Mouse (Mus musculus) embryonic fibroblast, embryonic 13.5 days (primary cell): ENCODE measurements around the gene Agpat2. TPM values are rescaled to one million over a fixed set of nuclear protein-coding genes. Genes with fewer than 3 reads are reported as not detected.

ENCODE experiments used
- H3K27ac ChIP-seq: 2 replicates; pipeline ENCODE4 v1.5.1; 2012; ENCODE audit warnings: low read length, control low read depth, inconsistent platforms; ENCODE audit not compliant: insufficient read depth
- H3K4me1 ChIP-seq: 2 replicates; pipeline ENCODE4 v1.6.1; 2011; ENCODE audit warnings: low read length; ENCODE audit not compliant: control insufficient read depth, insufficient read depth
- H3K4me3 ChIP-seq: 2 replicates; pipeline ENCODE4 v1.5.1; 2011; ENCODE audit warnings: mild to moderate bottlenecking, control low read depth, low read length; ENCODE audit not compliant: insufficient read depth
- CTCF ChIP-seq: IDR thresholded peaks from 2 replicates; pipeline ENCODE4 v1.5.1; 2011; ENCODE audit warnings: mild to moderate bottlenecking, control low read depth, low read length, moderate library complexity, borderline replicate concordance; ENCODE audit not compliant: insufficient read depth
- POLR2A ChIP-seq: IDR thresholded peaks from 2 replicates; pipeline ENCODE4 v1.6.1; 2011; ENCODE audit warnings: low read depth, mild to moderate bottlenecking, control low read depth, low read length, moderate library complexity
- polyA plus RNA-seq: library from polyadenylated mRNA; stranded (reverse); fragments of >200 nt; gene quantifications from 2 replicates; pipeline ENCODE4 v1.2.4, GENCODE M21; 2011; ENCODE audit warnings: low read depth; ENCODE audit not compliant: missing spikeins, insufficient read length

Agpat2 gene
- polyA plus RNA-seq, 1 experiment, result 22.4 TPM

- TF ChIP-seq POLR2A (no peak), CTCF (no peak)
- H3K27ac ChIP-seq, result no peak overlapping the region
- H3K4me1 ChIP-seq, result no peaks in the 10 kb centered on the region
- H3K4me3 ChIP-seq, result no peak overlapping the region
Measured at GRCm38 (mm10) chr2:26571400-26571799, 32.8 kb downstream of the Agpat2 start.

GRCm38 (mm10) chr2:26570034-26570433 is 34.2 kb downstream of the Agpat2 start:
- H3K4me3 ChIP-seq, result no peak overlapping the region
- TF ChIP-seq POLR2A (no peak), CTCF (peak; percentile 26; the same call in 1 of the 2 replicates)
- no peak overlapping the region for H3K27ac ChIP-seq
- H3K4me1 ChIP-seq, result no peaks in the 10 kb centered on the region

GRCm38 (mm10) chr2:26566221-26566620 is 38.0 kb downstream of the Agpat2 start:
- Histone ChIP-seq H3K27ac (no peak overlapping the region), H3K4me1 (no peaks in the 10 kb centered on the region), H3K4me3 (no peak overlapping the region)
- TF ChIP-seq POLR2A (no peak), CTCF (peak; percentile 75)

GRCm38 (mm10) chr2:26561351-26562016 is 42.7 kb downstream of the Agpat2 start:
- H3K4me1 ChIP-seq, result 0 out of 2 replicates have a peak, but pooled peaks cover 2% of the 10 kb centered on the region
- TF ChIP-seq CTCF, result peak; percentile 31; the same call in 1 of the 2 replicates
- TF ChIP-seq POLR2A, result no peak
- no peak overlapping the region for H3K4me3 ChIP-seq
- H3K27ac ChIP-seq, result no peak overlapping the region

GRCm38 (mm10) chr2:26560506-26560905 is 43.7 kb downstream of the Agpat2 start:
- no peak overlapping the region for H3K4me3 ChIP-seq
- TF ChIP-seq POLR2A (no peak), CTCF (no peak)
- H3K27ac ChIP-seq, result no peak overlapping the region
- H3K4me1 ChIP-seq, result 0 out of 2 replicates have a peak, but pooled peaks cover 10% of the 10 kb centered on the region

GRCm38 (mm10) chr2:26556535-26556993 is 47.7 kb downstream of the Agpat2 start:
- TF ChIP-seq POLR2A (no peak), CTCF (no peak)
- Histone ChIP-seq H3K4me3 (no peak overlapping the region), H3K4me1 (0 out of 2 replicates have a peak, but pooled peaks cover 10% of the 10 kb centered on the region), H3K27ac (no peak overlapping the region)

GRCm38 (mm10) chr2:26555076-26555475 is 49.1 kb downstream of the Agpat2 start:
- Histone ChIP-seq H3K27ac (no peak overlapping the region), H3K4me3 (no peak overlapping the region)

GRCm38 (mm10) chr2:26553904-26554303 is 50.3 kb downstream of the Agpat2 start:
- H3K4me1 ChIP-seq, result 0 out of 2 replicates have a peak, but pooled peaks cover 10% of the 10 kb centered on the region
- no peak overlapping the region for H3K4me3 ChIP-seq
- TF ChIP-seq POLR2A, result no peak
- TF ChIP-seq CTCF, result no peak
- H3K27ac ChIP-seq, result no peak overlapping the region

More at GRCm38 (mm10) chr2:26555076-26555475, 49.1 kb downstream of the Agpat2 start:
- TF ChIP-seq CTCF (no peak), POLR2A (no peak)
- 0 out of 2 replicates have a peak, but pooled peaks cover 10% of the 10 kb centered on the region for H3K4me1 ChIP-seq

- H3K4me3 ChIP-seq, result no peak overlapping the region
- no peak overlapping the region for H3K27ac ChIP-seq
- 0 out of 2 replicates have a peak, but pooled peaks cover 10% of the 10 kb centered on the region for H3K4me1 ChIP-seq
- TF ChIP-seq POLR2A (no peak), CTCF (no peak)
Measured at GRCm38 (mm10) chr2:26552066-26552465, 52.2 kb downstream of the Agpat2 start.

GRCm38 (mm10) chr2:26551446-26551845 is 52.8 kb downstream of the Agpat2 start:
- Histone ChIP-seq H3K4me1 (0 out of 2 replicates have a peak, but pooled peaks cover 7% of the 10 kb centered on the region), H3K27ac (no peak overlapping the region), H3K4me3 (no peak overlapping the region)
- TF ChIP-seq CTCF, result no peak
- TF ChIP-seq POLR2A, result no peak

GRCm38 (mm10) chr2:26550777-26551176 is 53.4 kb downstream of the Agpat2 start:
- Histone ChIP-seq H3K4me1 (0 out of 2 replicates have a peak, but pooled peaks cover 2% of the 10 kb centered on the region), H3K4me3 (no peak overlapping the region), H3K27ac (no peak overlapping the region)
- no peak for TF ChIP-seq POLR2A
